Comparison of ENCODE assay signal across 10 mouse cellular contexts in the genomic region with DNA sequence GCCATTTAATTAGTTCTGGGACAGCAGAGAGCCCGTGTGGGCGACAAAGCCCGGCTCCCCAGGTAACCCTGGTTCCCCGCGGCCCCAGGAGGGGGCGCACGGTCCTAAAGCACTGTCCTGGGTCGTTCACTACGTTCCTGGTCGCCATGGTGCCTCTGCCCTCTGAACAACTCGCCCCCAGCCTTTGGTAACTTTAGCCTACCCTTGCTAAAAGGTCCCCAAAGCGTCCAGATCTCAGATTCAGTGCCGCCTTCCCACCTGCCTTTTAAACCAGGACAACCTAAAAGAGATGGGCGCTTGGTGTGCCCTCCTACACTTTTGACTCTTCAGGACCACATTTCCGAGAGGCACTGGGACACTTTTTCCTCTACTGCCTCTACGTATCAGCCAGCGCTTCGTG. TPM values are rescaled to one million over a fixed set of nuclear protein-coding genes. Genes with fewer than 3 reads are reported as not detected.
A peak's percentile ranks its signal among the peaks of the same experiment; 100 is the strongest.
DNase-seq lines count a peak whose midpoint lies in the region; ATAC-seq and TF ChIP-seq lines count a peak whose summit lies in the region.
"Had no signal": no experiment of that assay in that cellular context is flagged by ENCODE, and none has a peak within 500 bp of the region (broad histone marks: within the 10 kb centered on the region; RNA-seq: fewer than 3 reads in every experiment).

No protein-coding gene starts in this region.

- under 1% methylated on average over 18 of the region's 18 CpGs for WGBS in heart, embryonic 12.5 days
- 1% methylated on average over 18 of the region's 18 CpGs for WGBS in heart, embryonic 15.5 days
- whole genome bisulfite sequencing in midbrain, embryonic 14.5 days: under 1% methylated on average over 18 of the region's 18 CpGs

- in situ Hi-C loops in Patski (cut with MboI; ENCODE audit: low pct_unique_long_range_greater_than_20kb): no loop called here

- POLR2A ChIA-PET in Patski (lab: Charles Lee): no interaction called here

- no peak overlapping the region for H3K9ac ChIP-seq in heart, embryonic 12.5 days
- H3K9ac ChIP-seq in heart, embryonic 15.5 days: no peak overlapping the region
- H3K9ac ChIP-seq in midbrain, embryonic 14.5 days (replicated peaks; ENCODE audit: low read length): no peak overlapping the region

- ATAC-seq in heart, embryonic 12.5 days (ENCODE audit: insufficient number of reproducible peaks, low FRiP score): no peak
- peak; percentile 12 for ATAC-seq in Patski
- ATAC-seq in heart, embryonic 15.5 days (replicated peaks; ENCODE audit: insufficient number of reproducible peaks, insufficient read depth, low FRiP score, low read depth): no peak
- peak; percentile 18; the same call in 1 of the 2 replicates for ATAC-seq in midbrain, embryonic 14.5 days (ENCODE audit: low FRiP score, low TSS enrichment)

- H3K36me3 ChIP-seq in heart, embryonic 12.5 days: no peaks in the 10 kb centered on the region
- H3K36me3 ChIP-seq in heart, embryonic 15.5 days: no peaks in the 10 kb centered on the region
- no peaks in the 10 kb centered on the region for H3K36me3 ChIP-seq in midbrain, embryonic 14.5 days (ENCODE audit: control insufficient read depth, insufficient read depth, low read length)

- no peak for TF ChIP-seq CTCF in Patski (IDR thresholded peaks at IDR 0.05)

- DNase-seq in heart, postnatal 25 days (ENCODE audit: low spot score): no peak
- no peak for DNase-seq in Patski (ENCODE audit: low read depth, low spot score)
- peak; percentile 60 for DNase-seq in midbrain, embryonic 14.5 days
- DNase-seq in T-cell, adult 2 months (ENCODE audit: low spot score): no peak
- DNase-seq in urinary bladder, adult 18-20 months (ENCODE audit: low spot score in 2 of 2): no peak
- no peak for DNase-seq in left cerebral cortex, adult 18-20 months (ENCODE audit: low spot score in 2 of 2)

- intact Hi-C loops in heart, postnatal 25 days (cut with DNase I): no loop called here

- CTCF ChIA-PET in Patski (lab: Charles Lee): interaction anchor here (1.6 kb wide), 1 partner anchor 17 kb away, joined by 3 read pairs; no protein-coding TSS in a partner anchor

- H3K27me3 ChIP-seq in heart, embryonic 12.5 days (replicated peaks): peaks cover 89% of the 10 kb centered on the region
- peaks cover 64% of the 10 kb centered on the region for H3K27me3 ChIP-seq in Patski
- H3K27me3 ChIP-seq in heart, embryonic 15.5 days: peaks cover 88% of the 10 kb centered on the region
- H3K27me3 ChIP-seq in midbrain, embryonic 14.5 days (ENCODE audit: control insufficient read depth, insufficient read depth, low read length): peaks cover 94% of the 10 kb centered on the region

- 0 out of 2 replicates have a peak, but pooled peaks cover 2% of the 10 kb centered on the region for H3K9me3 ChIP-seq in heart, embryonic 12.5 days (replicated peaks)
- no peaks in the 10 kb centered on the region for H3K9me3 ChIP-seq in heart, embryonic 15.5 days (replicated peaks)
- no peaks in the 10 kb centered on the region for H3K9me3 ChIP-seq in midbrain, embryonic 14.5 days (ENCODE audit: control insufficient read depth, low read length)

- peak overlapping the region; percentile 42 for H3K4me3 ChIP-seq in heart, embryonic 12.5 days
- H3K4me3 ChIP-seq in heart, embryonic 15.5 days: peak overlapping the region; percentile 34
- H3K4me3 ChIP-seq in midbrain, embryonic 14.5 days (replicated peaks; ENCODE audit: low read depth, low read length): peak overlapping the region; percentile 28

- H3K4me1 ChIP-seq in heart, embryonic 12.5 days (replicated peaks): peaks cover 15% of the 10 kb centered on the region
- H3K4me1 ChIP-seq in heart, embryonic 15.5 days (replicated peaks): peaks cover 15% of the 10 kb centered on the region
- H3K4me1 ChIP-seq in midbrain, embryonic 14.5 days (ENCODE audit: control insufficient read depth, insufficient read depth, low read length): 0 out of 2 replicates have a peak, but pooled peaks cover 6% of the 10 kb centered on the region

- H3K4me2 ChIP-seq in heart, embryonic 12.5 days: peak overlapping the region; percentile 62
- H3K4me2 ChIP-seq in heart, embryonic 15.5 days: peak overlapping the region; percentile 50
- H3K4me2 ChIP-seq in midbrain, embryonic 14.5 days (ENCODE audit: low read length): peak overlapping the region; percentile 51

- no peak overlapping the region for H3K27ac ChIP-seq in heart, embryonic 12.5 days (ENCODE audit: poor library complexity, severe bottlenecking)
- no peak overlapping the region for H3K27ac ChIP-seq in heart, embryonic 15.5 days
- no peak overlapping the region for H3K27ac ChIP-seq in midbrain, embryonic 14.5 days (replicated peaks; ENCODE audit: low read depth, low read length)

RNA-seq across cellular contexts. Expression of a gene that starts 14.3 kb away (rescaled TPM):
- polyA plus RNA-seq in heart, embryonic 12.5 days (2016; fragmentation: Nextera tagmentation; extraction: Ambion mirVana): not detected in 2 replicates
- total RNA-seq in heart, postnatal 25 days (2021): not detected
- polyA plus RNA-seq in Patski (2021): not detected
- not detected in 2 replicates for polyA plus RNA-seq in heart, embryonic 15.5 days (2015; fragmentation: Nextera tagmentation; extraction: Ambion mirVana)
- polyA plus RNA-seq in midbrain, embryonic 14.5 days (2014; fragmentation: Nextera tagmentation; extraction: Ambion mirVana): 0.64 and 2.1 TPM in 2 replicates
- not detected for total RNA-seq in left cerebral cortex, adult 18-20 months (2021)
- total RNA-seq: hematopoietic stem cell, adult 5-6 weeks; MEL had no signal

RNA-seq across cellular contexts. Expression of a gene that starts 59.9 kb away (rescaled TPM):
- polyA plus RNA-seq in heart, embryonic 12.5 days (2016; fragmentation: Nextera tagmentation; extraction: Ambion mirVana): 34.6 and 37.9 TPM in 2 replicates
- 10 to 100 TPM; 59.2 to 64.0 TPM for total RNA-seq in heart, postnatal 25 days (2021)
- 13.3 TPM for polyA plus RNA-seq in Patski (2021)
- polyA plus RNA-seq in heart, embryonic 15.5 days (2015; fragmentation: Nextera tagmentation; extraction: Ambion mirVana): 43.1 and 44.4 TPM in 2 replicates
- polyA plus RNA-seq in midbrain, embryonic 14.5 days (2014; fragmentation: Nextera tagmentation; extraction: Ambion mirVana): 5.8 and 5.9 TPM in 2 replicates
- 10 to 100 TPM; 24.5 to 26.8 TPM for total RNA-seq in left cerebral cortex, adult 18-20 months (2021)

Comparison
In these comparisons a context has a peak if more than half of its experiments do, and no peak if none do; other contexts are left out.
1. ATAC-seq: peak in Patski (single experiment) and midbrain, embryonic 14.5 days (single experiment); none in heart, embryonic 12.5 days (single experiment) and heart, embryonic 15.5 days (single experiment).
2. Peak in every context shown above with its lines, with median percentiles within 50 percentile points of each other: H3K4me2 ChIP-seq and H3K4me3 ChIP-seq.